Mouse (Mus musculus) spleen, adult 2 months (tissue): ENCODE data around the gene Med23.

Source experiments
- CTCF ChIP-seq: fragments of 200-500 bp; IDR thresholded peaks from 2 replicates; pipeline ENCODE4 v1.5.1; 2011; ENCODE audit warnings: mild to moderate bottlenecking, inconsistent platforms; ENCODE audit not compliant: insufficient read depth, insufficient read length, insufficient replicate concordance; ENCODE audit errors: extremely low read depth
- POLR2A ChIP-seq: fragments of 200-500 bp; IDR thresholded peaks from 2 replicates; pipeline ENCODE4 v1.6.1; 2011; ENCODE audit warnings: low read depth, low read length, inconsistent platforms

DNA sequence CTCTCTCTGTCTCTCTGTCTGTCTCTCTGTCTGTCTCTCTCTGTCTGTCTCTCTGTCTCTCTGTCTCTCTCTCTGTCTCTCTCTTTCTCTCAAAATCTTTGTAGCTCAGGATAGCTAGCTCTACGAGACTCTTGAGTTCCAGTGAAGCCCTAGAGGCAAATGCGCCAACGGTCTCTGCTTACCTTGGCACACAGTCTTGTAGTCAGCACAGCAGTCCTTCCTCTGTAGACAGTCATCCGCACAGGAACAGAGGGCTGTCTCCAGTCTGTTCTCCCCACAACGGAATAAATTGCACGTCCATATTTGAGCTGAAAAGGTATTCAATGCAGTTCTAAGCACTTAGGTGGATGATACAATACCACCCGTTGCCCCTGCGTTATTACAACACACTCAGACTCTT, 45.2 kb upstream of the Med23 start:
- TF ChIP-seq POLR2A (no peak), CTCF (no peak)
